21 mouse cellular contexts compared by ENCODE assay signal in the genomic region with DNA sequence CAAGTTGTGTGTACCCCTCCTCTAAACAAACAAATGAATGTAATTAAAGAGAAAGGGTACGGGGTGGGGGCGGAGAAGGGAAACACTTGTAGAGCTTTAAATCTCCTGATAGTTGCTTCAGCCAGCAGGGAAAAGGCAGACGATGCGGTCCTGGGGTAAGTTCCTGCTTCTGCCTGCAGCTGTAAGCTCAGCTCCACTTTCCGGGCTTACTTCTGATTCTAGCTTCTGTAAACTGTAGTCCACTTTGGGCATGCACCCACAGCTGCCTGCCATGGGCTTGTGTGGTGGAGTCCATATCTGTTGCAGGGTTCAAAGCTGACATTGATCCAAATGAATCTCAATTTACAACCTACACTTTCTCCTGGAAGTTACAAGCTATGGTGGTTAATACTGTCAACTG. TPM values are rescaled to one million over a fixed set of nuclear protein-coding genes. Genes with fewer than 3 reads are reported as not detected.
DNase-seq lines count a peak whose midpoint lies in the region; ATAC-seq lines count a peak whose summit lies in the region.
"Had no signal": no experiment of that assay in that cellular context is flagged by ENCODE, and none has a peak within 500 bp of the region (broad histone marks: within the 10 kb centered on the region; RNA-seq: fewer than 3 reads in every experiment).

No protein-coding gene starts in this region.

- intact Hi-C loops in left cerebral cortex, postnatal 14 days (cut with DNase I) = no loop called here
- intact Hi-C loops in left cerebral cortex, postnatal 36 days (cut with DNase I) = no loop called here

- ATAC-seq in granulocyte monocyte progenitor cell, adult 5-6 weeks (replicated peaks; ENCODE audit: poor library complexity, severe bottlenecking) = 0 out of 2 replicates have a peak, but pooled peaks have one; percentile 3
- ATAC-seq: CD4-positive, CD25-positive, alpha-beta regulatory T cell, adult 4 months; forebrain, embryonic 13.5 days; forebrain, embryonic 16.5 days had no signal

- DNase-seq in left cerebral cortex, postnatal 14 days (ENCODE audit: low spot score in 2 of 2) = peak; percentile 17 to 19
- no peak for DNase-seq in left cerebral cortex, postnatal 36 days (ENCODE audit: low spot score in 2 of 2)
- peak; percentile 22 for DNase-seq in thymus, postnatal 14 days
- no peak for DNase-seq in thymus, adult 18-20 months
- no peak for DNase-seq in cerebellum, adult 8-10 months
- DNase-seq: adrenal gland, adult 8-10 months; adrenal gland, postnatal 36 days; cerebellum, adult 11-12 months; cerebellum, adult 9-10 months; cerebellum, postnatal 14 days; gastrocnemius, adult 2 months; gastrocnemius, postnatal 14 days; heart, adult 2 months had no signal

RNA-seq across cellular contexts. Expression of gene Itgam, which starts 9.4 kb away (rescaled TPM):
- 10 to 100 TPM; 10.9 to 11.6 TPM for total RNA-seq in left cerebral cortex, postnatal 14 days (2021)
- 10 to 100 TPM; 10.2 to 12.1 TPM for total RNA-seq in left cerebral cortex, postnatal 36 days (2021)
- 12.5 and 17.5 TPM in 2 replicates for total RNA-seq in granulocyte monocyte progenitor cell, adult 5-6 weeks (2014; fragmentation: Nextera tagmentation)
- 21.6 and 23.7 TPM in 2 replicates for total RNA-seq in granulocyte monocyte progenitor cell, adult 5-6 weeks (2017)
- total RNA-seq: MEL had no signal

RNA-seq across cellular contexts. Expression of gene Gm49368, which starts 9.4 kb away (rescaled TPM):
- under 1 TPM in 1 of 2 experiments, not detected in 1; 0.08 TPM for total RNA-seq in left cerebral cortex, postnatal 14 days (2021)
- total RNA-seq in left cerebral cortex, postnatal 36 days (2021) = not detected
- not detected in 2 replicates for total RNA-seq in granulocyte monocyte progenitor cell, adult 5-6 weeks (2014; fragmentation: Nextera tagmentation)
- 0.09 TPM in 1 of 2 replicates, not detected in the other for total RNA-seq in granulocyte monocyte progenitor cell, adult 5-6 weeks (2017)
- total RNA-seq: adrenal gland, postnatal 36 days; gastrocnemius, adult 2 months; gastrocnemius, postnatal 14 days; gastrocnemius, postnatal 4 days; heart, postnatal 25 days; hematopoietic stem cell, adult 5-6 weeks; MEL had no signal

RNA-seq across cellular contexts. Expression of gene Trim72, which starts 49.3 kb away (rescaled TPM):
- total RNA-seq in left cerebral cortex, postnatal 14 days (2021) = under 1 TPM; 0.64 to 0.97 TPM
- under 1 TPM; 0.96 to 0.97 TPM for total RNA-seq in left cerebral cortex, postnatal 36 days (2021)
- not detected in 2 replicates for total RNA-seq in granulocyte monocyte progenitor cell, adult 5-6 weeks (2014; fragmentation: Nextera tagmentation)
- not detected in 2 replicates for total RNA-seq in granulocyte monocyte progenitor cell, adult 5-6 weeks (2017)
- total RNA-seq: hematopoietic stem cell, adult 5-6 weeks had no signal

RNA-seq across cellular contexts. Expression of gene Pycard, which starts 59.4 kb away (rescaled TPM):
- 1 to 10 TPM; 2.2 to 3.7 TPM for total RNA-seq in left cerebral cortex, postnatal 14 days (2021)
- 1 to 10 TPM in 1 of 2 experiments, under 1 TPM in 1; 0.79 to 1.8 TPM for total RNA-seq in left cerebral cortex, postnatal 36 days (2021)
- total RNA-seq in granulocyte monocyte progenitor cell, adult 5-6 weeks (2014; fragmentation: Nextera tagmentation) = 115 and 175 TPM in 2 replicates
- total RNA-seq in granulocyte monocyte progenitor cell, adult 5-6 weeks (2017) = 62.6 and 101 TPM in 2 replicates

Comparison
In these comparisons a context has a peak if more than half of its experiments do, and no peak if none do; other contexts are left out.
1. DNase-seq: peak in left cerebral cortex, postnatal 14 days (2 of 2) and thymus, postnatal 14 days (single experiment); none in left cerebral cortex, postnatal 36 days (0 of 2), thymus, adult 18-20 months (0 of 2) and cerebellum, adult 8-10 months (single experiment).